Mouse (Mus musculus) thymus, postnatal 4 days (tissue): ENCODE data around the gene Pou2f3.
"Not testable (repeated sequence)": the region's sequence is repeated elsewhere in the genome, so short reads cannot be mapped to it uniquely, and the experiment has no call there.

Source experiments
- DNase-seq: peaks from one replicate; pipeline ENCODE4 v3.0.0; 2021

Gene Pou2f3

DNA sequence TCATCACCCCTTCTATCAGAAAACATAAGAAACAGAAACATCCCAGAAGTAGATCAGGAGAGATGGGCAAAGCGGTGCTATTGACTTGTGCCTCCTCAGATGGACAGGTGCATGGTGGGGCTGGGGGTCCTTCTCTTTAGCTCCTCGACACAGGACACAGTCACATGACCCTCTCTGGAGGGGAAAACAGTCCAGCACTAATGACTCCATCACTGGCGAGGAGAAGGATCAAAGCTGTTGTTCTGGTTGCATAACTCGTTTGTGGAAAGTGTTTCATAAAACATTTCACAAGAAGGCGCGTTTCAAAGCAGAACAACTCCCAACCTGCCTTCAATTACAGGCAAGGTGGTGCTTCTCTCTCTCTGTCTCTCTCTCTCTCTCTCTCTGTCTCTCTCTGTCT is 58.4 kb downstream of the Pou2f3 start:
- no peak for DNase-seq

DNA sequence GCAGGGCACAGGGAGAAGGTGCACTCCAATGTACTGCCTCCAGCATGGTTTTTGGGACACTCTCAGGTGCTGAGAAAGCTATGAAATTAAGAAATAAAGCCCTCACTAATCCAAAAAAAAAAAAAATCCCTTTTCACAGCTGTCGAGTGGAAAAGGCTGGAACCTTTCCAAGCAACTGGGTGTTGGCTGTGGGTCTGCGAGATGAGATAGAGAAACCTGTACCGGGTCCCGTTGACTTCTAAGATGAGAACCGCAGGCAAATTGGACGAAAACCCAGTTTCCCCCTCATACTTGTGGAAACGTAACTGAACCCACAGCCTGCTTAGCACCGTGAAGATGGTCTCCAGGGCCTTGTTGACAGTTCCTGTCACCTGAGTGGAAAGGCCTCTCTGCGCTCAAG is 59.2 kb downstream of the Pou2f3 start:
- no peak for DNase-seq

GRCm38 (mm10) chr9:43150075-43150474 is 60.1 kb downstream of the Pou2f3 start:
- DNase-seq, result no peak

DNA sequence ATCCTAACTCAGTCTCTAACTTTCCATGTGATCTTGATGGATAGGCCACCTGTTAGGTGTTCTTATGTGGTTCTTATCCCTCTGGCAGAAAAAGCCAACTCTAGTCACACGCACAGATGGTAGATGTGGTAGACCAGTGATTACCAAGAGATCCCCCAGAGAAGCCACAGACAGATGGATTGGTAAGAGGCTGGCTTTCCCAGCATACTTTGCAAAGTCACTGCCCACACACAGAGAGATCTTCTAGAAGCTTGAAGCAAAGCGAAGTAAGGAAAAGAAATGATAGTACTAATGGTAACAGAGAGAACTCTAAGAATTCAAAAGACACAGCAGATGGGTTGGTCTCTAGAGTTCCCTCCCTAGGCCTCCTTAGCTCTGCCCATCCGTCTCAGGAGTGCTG is 60.7 kb downstream of the Pou2f3 start:
- no peak for DNase-seq

- no peak for DNase-seq
Observed at GRCm38 (mm10) chr9:43145196-43145595, 65.0 kb downstream of the Pou2f3 start.

- no peak for DNase-seq
Observed at GRCm38 (mm10) chr9:43144206-43144810, 65.9 kb downstream of the Pou2f3 start.

DNA sequence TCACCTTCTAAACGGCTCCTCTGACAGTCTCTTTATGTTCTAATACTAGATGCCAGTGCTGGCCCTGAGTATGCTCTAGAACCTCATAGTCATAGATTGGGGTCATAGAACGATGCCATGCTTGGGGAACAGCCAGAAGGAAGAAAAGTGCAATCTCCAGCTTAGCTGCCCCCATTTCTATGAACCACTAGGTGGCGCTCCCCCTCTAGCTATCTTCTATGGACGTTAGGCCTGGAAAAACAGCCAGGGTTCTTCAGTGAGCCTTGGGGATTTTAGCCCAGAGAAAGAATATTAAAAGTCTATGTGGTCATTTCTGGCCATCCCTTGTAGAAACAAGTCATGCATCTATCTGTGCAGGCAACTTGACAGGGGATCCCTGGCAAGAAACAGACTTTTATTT is 68.3 kb downstream of the Pou2f3 start:
- DNase-seq, result peak; percentile 63

DNA sequence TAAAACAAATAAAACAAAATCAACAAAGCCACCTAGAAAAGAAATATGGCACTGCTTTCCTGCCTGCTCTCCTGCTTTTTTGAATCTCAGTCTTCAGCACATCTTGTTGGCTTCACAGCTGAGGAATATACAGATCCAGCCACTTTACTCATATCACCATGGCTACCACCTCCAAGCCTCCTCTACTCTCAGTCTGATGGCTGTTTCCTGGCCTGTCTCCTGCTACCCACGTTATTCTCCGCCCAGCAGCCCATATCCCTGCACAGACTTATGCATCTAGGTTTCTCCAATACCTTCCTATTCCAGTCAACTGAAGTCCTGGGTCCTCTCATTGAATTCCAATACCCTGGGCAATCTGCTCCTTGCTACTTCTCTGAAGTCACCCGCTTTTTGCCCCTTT is 76.6 kb downstream of the Pou2f3 start:
- no peak for DNase-seq

DNA sequence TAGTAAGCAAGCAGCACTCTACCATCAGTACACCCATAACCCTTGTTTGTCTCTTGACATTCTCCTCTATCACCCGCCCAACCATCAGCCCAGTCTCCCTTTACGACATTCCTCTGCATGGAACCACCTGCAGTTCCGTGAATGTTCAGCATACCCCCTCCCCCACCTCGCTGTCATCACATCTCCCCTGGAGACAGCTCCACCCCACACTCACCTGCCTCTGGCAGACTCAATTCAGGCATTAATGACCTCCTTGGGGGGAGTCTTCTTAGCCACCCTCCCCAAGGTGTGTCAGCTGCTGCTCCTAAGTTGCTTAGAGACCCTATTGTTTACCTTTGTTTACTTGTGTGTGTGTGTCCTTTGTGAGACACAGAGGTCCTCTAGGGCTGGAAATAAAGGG is 77.8 kb downstream of the Pou2f3 start:
- no peak for DNase-seq

DNA sequence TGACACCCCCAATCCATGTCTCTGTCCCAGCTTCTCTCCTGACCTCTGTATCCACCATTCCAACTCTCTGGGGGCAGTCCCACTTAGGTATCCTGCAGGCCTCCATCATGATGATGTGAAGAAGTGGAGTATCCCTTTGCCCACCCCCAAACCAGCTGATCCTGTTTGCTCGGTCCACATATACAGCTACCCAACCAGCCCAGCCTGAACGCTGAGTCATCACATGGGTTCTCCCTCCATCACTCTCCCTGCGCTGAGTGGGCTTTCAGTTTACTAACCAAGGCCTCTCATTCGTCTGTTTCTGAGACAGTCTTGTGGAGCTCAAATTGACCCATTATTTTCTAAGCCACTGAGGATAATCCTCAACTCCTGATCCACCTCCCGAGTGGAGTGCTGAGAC is 78.2 kb downstream of the Pou2f3 start:
- DNase-seq, result no peak

DNA sequence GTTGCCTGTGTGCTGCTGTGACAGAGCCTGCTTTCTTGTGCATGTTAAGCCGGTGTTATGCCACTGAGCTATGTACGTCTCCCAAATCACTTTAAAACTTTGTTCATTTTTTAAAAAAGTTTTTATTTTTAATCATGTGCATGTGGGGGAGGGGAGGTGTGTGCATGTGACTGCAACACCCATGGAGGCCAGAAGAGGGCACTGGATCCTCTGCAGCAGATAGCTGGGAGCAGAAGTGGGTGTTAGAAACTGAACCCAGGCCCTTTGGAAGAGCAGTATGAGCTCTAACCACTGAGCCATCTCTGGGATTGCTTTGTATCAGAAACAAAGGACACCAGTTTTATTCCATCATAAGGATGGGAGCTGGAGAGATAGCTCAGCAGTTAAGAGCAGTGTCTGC is 79.5 kb downstream of the Pou2f3 start:
- DNase-seq, result peak; percentile 17

GRCm38 (mm10) chr9:43127101-43127787 is 82.9 kb downstream of the Pou2f3 start:
- DNase-seq, result no peak

DNA sequence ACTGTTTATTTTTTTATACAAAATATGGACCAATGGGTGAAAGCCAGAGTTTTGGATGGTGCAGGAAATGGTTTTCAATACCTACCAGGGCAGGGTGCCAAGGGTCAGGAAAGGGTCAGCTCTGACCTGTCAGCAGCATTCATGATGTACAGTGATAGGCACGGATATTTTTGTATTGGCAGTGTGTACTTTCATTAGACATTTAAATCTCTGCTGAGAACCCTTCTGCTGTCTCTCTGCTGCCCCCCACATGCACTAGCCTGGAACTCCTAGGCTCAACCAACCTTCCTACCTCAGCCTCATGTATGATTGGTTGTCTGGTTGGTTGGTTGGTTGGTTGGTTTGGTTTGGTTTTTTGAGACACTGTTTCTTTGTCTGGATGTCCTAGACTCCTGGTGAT is 87.8 kb downstream of the Pou2f3 start:
- no peak for DNase-seq

GRCm38 (mm10) chr9:43121948-43122347 is 88.2 kb downstream of the Pou2f3 start:
- DNase-seq, result not testable (repeated sequence)

DNA sequence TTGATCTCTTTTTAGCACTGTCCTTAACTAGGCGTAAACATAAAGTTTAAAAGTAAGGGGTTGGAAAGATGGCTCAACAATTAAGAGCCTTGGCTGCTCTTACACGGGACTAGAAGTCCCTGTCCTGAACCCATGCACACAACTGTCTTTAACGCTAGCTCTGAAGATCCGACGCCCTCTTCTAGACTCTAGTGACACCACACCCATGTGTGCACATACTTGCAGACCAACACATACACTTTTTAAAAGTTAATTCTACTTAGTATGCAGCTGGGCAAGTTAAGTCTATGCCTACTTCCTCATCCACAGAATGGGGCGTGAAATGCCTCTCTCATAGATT is 93.2 kb downstream of the Pou2f3 start:
- no peak for DNase-seq

GRCm38 (mm10) chr9:43116134-43116996 is 93.8 kb downstream of the Pou2f3 start, which contains the start of gene Tmem136:
Tmem136 (minus strand) TSS chr9:43116570.
- peak; percentile 53 for DNase-seq

DNA sequence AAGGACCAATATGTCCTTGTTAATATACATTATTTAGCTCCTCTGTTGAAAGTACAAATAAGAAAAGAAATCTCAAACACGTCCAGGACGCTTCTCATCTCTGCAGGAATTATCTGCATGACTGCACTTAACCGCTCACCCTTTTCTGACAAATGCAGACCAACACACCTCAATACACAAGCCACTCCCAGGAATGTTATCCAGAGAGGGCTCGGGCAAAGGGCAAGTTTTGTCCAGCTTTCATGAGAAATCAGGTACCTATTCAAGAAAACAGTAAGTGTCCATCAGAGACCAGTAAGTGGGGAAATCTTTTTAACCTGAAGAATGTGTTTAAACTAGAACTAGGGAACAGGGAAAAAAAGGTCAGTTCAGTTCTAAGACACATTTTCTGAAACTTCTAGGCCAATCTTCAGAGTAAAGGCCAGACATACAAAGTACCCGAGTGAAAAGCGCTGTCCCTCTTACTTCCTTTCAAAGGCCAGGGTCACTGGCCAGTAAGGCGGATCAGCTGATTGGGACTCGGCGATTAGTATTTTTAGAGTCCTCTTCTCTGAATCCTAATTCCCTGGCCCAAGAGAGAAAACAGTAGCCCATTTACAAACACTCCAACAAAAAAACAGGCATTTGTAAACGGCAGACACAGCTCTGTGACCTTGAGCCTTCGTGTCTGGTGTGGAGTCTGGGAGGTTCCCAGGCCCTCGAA is 94.6 kb downstream of the Pou2f3 start:
- DNase-seq, result no peak

DNA sequence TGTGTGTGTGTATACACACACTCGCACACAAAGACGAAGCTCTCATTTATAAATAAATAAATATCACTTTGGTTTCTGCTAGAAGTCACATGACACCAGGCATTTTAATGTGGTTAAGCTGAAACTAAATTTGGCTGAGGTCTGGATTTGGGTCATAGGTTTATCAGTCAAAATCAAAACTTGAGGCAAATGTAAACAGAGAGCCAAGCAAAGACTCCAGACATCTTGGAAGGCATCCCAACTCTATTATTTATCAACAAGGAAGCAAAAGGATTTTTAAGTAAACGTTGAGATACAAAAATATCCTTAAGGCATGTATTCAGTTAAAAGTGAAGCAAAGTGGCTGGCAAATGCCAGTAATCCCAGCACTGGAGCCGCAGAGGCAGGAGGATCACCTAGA is 95.3 kb downstream of the Pou2f3 start:
- no peak for DNase-seq

- DNase-seq, result no peak
Observed at GRCm38 (mm10) chr9:43110286-43110980, 99.7 kb downstream of the Pou2f3 start.

DNA sequence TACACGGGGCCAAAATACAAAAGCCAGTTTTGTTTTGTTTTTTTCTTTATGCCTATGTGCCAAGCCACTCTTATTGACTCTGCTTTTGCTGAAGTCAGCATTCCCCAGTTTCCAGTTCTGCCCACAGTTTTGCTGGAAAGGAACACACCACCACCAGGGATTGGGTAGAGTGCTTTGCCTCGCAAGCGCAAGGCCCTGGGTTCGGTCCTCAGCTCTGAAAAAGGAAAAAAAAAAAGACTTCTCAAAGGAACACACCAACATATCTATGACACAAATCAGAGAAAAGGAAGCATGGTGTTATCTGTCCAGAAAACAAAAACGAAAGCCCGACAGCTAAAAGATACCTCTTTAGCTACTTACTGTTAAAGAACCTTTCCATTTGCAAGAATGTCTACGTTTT is 101.0 kb downstream of the Pou2f3 start:
- DNase-seq, result no peak

GRCm38 (mm10) chr9:43108721-43109120 is 101.4 kb downstream of the Pou2f3 start:
- no peak for DNase-seq

GRCm38 (mm10) chr9:43108081-43108480 is 102.1 kb downstream of the Pou2f3 start:
- DNase-seq, result no peak

DNA sequence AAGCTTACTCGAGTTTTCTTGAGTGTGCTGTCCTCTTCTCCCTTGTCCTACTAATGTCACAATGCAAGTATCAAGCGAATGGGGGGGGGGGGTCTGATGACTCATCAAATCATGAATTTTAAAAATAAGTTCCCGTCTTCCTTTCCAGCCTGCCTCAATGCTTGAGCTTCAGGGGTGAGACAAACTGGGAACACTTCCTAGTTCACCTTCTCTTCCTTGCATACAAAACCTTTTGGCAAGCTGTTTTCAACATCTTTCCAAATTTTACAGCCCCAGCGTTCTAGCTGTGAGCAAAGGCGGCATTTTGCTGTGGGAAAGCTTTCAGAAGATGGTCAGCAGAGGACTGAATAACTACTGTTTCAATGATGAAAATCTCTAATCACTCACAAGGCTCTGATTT is 102.6 kb downstream of the Pou2f3 start:
- DNase-seq, result no peak
